Mouse (Mus musculus) heart, embryonic 14.5 days (tissue): ENCODE measurements around the gene Ppp2r3a. TPM values are rescaled to one million over a fixed set of nuclear protein-coding genes. Genes with fewer than 3 reads are reported as not detected.

Experiments used
- ATAC-seq: fragments of 200-750 bp; cut with Nextera tagmentation; 2 replicates; pipeline ENCODE4 v1.8.0; 2017; ENCODE audit warnings: low read depth, moderate TSS enrichment; ENCODE audit not compliant: insufficient number of reproducible peaks, insufficient read depth, low FRiP score
- H3K27ac ChIP-seq, 2 experiments: fragments of 200-500 bp in 1 of 2; fragments of 300-500 bp in 1 of 2; sonication (generic) in 1 of 2; replicated peaks in 1 of 2; 2 replicates each; pipeline ENCODE4 v1.5.1; 2012 to 2014; ENCODE audit warnings: low read depth in 2 of 2, low read length in 2 of 2, control low read depth in 1 of 2, mild to moderate bottlenecking in 1 of 2, mixed read lengths in 1 of 2; ENCODE audit not compliant: control insufficient read depth in 1 of 2, insufficient read depth in 1 of 2
- H3K27me3 ChIP-seq: fragments of 300-500 bp; sonication (generic); 2 replicates; pipeline ENCODE4 v1.6.1; 2014; ENCODE audit warnings: mild to moderate bottlenecking, low read length, control low read depth; ENCODE audit not compliant: control insufficient read depth, insufficient read depth
- H3K36me3 ChIP-seq: fragments of 300-500 bp; sonication (generic); 2 replicates; pipeline ENCODE4 v1.6.1; 2014; ENCODE audit warnings: mild to moderate bottlenecking, control low read depth, low read length, mixed read lengths; ENCODE audit not compliant: control insufficient read depth, insufficient read depth
- H3K4me1 ChIP-seq, 2 experiments: fragments of 200-500 bp in 1 of 2; fragments of 300-500 bp in 1 of 2; sonication (generic) in 1 of 2; 2 replicates each; pipeline ENCODE4 v1.6.1; 2012 to 2014; ENCODE audit warnings: low read length in 2 of 2, control low read depth in 1 of 2, mixed read lengths in 1 of 2; ENCODE audit not compliant: control insufficient read depth in 2 of 2, insufficient read depth in 2 of 2
- H3K4me2 ChIP-seq: fragments of 300-500 bp; sonication (generic); 2 replicates; pipeline ENCODE4 v1.6.1; 2014; ENCODE audit warnings: mild to moderate bottlenecking, low read length
- H3K4me3 ChIP-seq, 2 experiments: fragments of 200-500 bp in 1 of 2; fragments of 300-500 bp in 1 of 2; sonication (generic) in 1 of 2; 2 replicates each; pipeline ENCODE4 v1.5.1; 2012 to 2014; ENCODE audit warnings: low read length in 2 of 2, mild to moderate bottlenecking in 2 of 2, control low read depth in 1 of 2, low read depth in 1 of 2, moderate library complexity in 1 of 2; ENCODE audit not compliant: control insufficient read depth in 1 of 2, insufficient read depth in 1 of 2
- H3K9ac ChIP-seq: fragments of 300-500 bp; sonication (generic); 2 replicates; pipeline ENCODE4 v1.6.1; 2014; ENCODE audit warnings: mild to moderate bottlenecking, low read length
- H3K9me3 ChIP-seq: fragments of 300-500 bp; sonication (generic); 2 replicates; pipeline ENCODE4 v1.6.1; 2016; ENCODE audit warnings: low read length, control low read depth; ENCODE audit not compliant: control insufficient read depth
- WGBS: fragments of 180-500 bp; shearing (Covaris S2); extraction: QIAGEN DNeasy Blood & Tissue Kit; methylation state at CpG from one replicate; pipeline ENCODE4 v1.1.7; 2014; 5-methylcytosine and 5-hydroxymethylcytosine counted together
- polyA plus RNA-seq: library from polyadenylated mRNA; unstranded; fragments of >200 nt; fragmentation: Nextera tagmentation; extraction: Ambion mirVana; gene quantifications from 2 replicates; pipeline ENCODE4 v1.2.1, GENCODE M21; 2014

Ppp2r3a gene
- polyA plus RNA-seq, 1 experiment from 2014 or later = 107 TPM

DNA sequence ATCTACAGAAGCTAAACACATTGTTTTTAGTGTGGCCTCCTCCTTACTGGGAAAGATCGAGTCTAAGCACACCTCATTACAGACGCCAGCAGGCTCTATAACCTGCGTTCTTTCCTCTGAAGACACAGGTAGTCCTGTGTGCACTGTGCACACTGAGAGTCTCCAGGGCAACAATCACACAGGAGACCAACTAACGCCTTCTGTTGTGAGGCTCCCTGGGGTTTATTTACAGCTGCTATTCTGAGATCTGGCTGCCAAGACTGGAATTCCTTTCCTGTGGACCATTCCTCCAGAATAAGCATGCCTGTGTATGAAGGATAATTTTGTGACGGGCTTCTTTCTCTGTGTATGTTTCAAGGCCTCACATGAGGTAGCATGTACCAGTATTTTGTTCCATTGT, 51.0 kb downstream of the Ppp2r3a start:
- H3K27ac ChIP-seq = peak overlapping the region; percentile 82 to 83
- H3K4me2 ChIP-seq = peak overlapping the region; percentile 55
- ATAC-seq = peak; percentile 76
- peak overlapping the region; percentile 16; the same call in 1 of the 2 replicates for H3K9ac ChIP-seq
- no peaks in the 10 kb centered on the region for H3K36me3 ChIP-seq
- no peak overlapping the region for H3K4me3 ChIP-seq
- WGBS = 15% methylated on average over 5 of the region's 5 CpGs
- H3K27me3 ChIP-seq = no peaks in the 10 kb centered on the region
- peaks cover 3 to 28% of the 10 kb centered on the region in 2 experiments; a peak in 3 of 4 replicates for H3K4me1 ChIP-seq
- H3K9me3 ChIP-seq = no peaks in the 10 kb centered on the region

- peaks cover 3 to 28% of the 10 kb centered on the region in 2 experiments; a peak in 3 of 4 replicates for H3K4me1 ChIP-seq
- peak overlapping the region; percentile 93 for H3K9ac ChIP-seq
- ATAC-seq = peak; percentile 61
- H3K4me2 ChIP-seq = peak overlapping the region; percentile 46
- 16% methylated on average over 6 of the region's 6 CpGs for WGBS
- H3K4me3 ChIP-seq = peak overlapping the region; percentile 56 to 81
- H3K27ac ChIP-seq = peak overlapping the region; percentile 99 to 100
- no peaks in the 10 kb centered on the region for H3K27me3 ChIP-seq
- no peaks in the 10 kb centered on the region; the same call in 1 of the 2 replicates for H3K9me3 ChIP-seq
- peaks cover 9% of the 10 kb centered on the region for H3K36me3 ChIP-seq
Measured at GRCm38 (mm10) chr9:101198804-101199203, 52.8 kb downstream of the Ppp2r3a start.

DNA sequence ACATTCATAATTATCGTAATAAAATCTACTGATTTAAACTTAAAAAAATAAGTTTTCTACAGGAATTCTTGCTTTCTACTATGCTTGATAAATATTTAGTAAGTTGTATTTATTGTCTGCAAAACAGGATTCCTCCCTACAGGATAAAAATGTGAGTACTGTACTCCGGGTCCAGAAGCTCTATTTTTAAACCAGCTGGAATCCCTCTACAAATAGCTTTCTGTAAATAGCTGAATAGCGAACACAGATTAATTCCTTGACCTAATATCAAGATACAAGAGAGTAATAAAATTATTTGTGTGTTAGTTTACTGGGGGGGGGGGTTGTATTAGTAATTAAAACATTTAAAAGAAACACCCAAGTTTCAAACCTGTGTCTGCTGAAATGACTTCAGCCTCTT, 53.3 kb downstream of the Ppp2r3a start:
- H3K27ac ChIP-seq = peak overlapping the region; percentile 99 to 100
- H3K4me3 ChIP-seq = peak overlapping the region; percentile 56 to 81

GRCm38 (mm10) chr9:101181962-101182701, 69.5 kb downstream of the Ppp2r3a start:
- no peaks in the 10 kb centered on the region for H3K9me3 ChIP-seq
- 33% methylated on average over 5 of the region's 5 CpGs for WGBS
- H3K36me3 ChIP-seq = peaks cover 87% of the 10 kb centered on the region
- H3K27ac ChIP-seq = no peak overlapping the region; a peak in 1 of 4 replicates
- peak; percentile 61; the same call in 1 of the 2 replicates for ATAC-seq
- H3K4me1 ChIP-seq = peaks cover 0 to 11% of the 10 kb centered on the region in 2 experiments; a peak in 2 of 4 replicates
- no peak overlapping the region for H3K4me3 ChIP-seq
- no peaks in the 10 kb centered on the region for H3K27me3 ChIP-seq
- H3K4me2 ChIP-seq = no peak overlapping the region
- H3K9ac ChIP-seq = no peak overlapping the region

More for the DNA sequence above, 53.3 kb downstream of the Ppp2r3a start:
- Histone ChIP-seq H3K9ac (peak overlapping the region; percentile 93), H3K36me3 (peaks cover 13% of the 10 kb centered on the region), H3K27me3 (no peaks in the 10 kb centered on the region), H3K9me3 (no peaks in the 10 kb centered on the region; the same call in 1 of the 2 replicates), H3K4me1 (peaks cover 3 to 23% of the 10 kb centered on the region in 2 experiments; a peak in 3 of 4 replicates), H3K4me2 (peak overlapping the region; percentile 46)
- no peak for ATAC-seq
- WGBS = 19% methylated on average over 3 of the region's 3 CpGs

DNA sequence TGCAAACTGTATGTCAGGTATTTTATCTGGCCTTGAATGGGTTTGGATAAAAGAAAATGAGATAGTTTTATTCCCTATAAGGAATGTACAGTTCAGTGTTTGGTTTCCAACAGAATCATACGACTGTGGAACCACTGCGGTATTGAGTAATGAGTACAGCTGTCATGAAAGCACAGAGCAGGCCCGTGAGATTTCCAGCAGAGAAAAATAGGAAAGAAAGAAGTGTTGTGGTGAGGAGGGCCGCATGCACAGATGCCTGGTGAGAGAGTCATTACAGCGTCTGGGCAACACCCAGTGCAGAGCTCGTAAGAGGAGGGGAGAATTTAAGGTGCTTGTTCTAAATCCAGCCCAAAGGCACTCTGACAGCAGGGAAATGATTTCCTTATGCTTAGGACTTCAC, 70.3 kb downstream of the Ppp2r3a start:
- Histone ChIP-seq H3K4me1 (peaks cover 0 to 11% of the 10 kb centered on the region in 2 experiments; a peak in 2 of 4 replicates), H3K36me3 (peaks cover 95% of the 10 kb centered on the region), H3K9ac (no peak overlapping the region), H3K27me3 (no peaks in the 10 kb centered on the region), H3K9me3 (no peaks in the 10 kb centered on the region), H3K4me3 (no peak overlapping the region), H3K27ac (no peak overlapping the region), H3K4me2 (no peak overlapping the region)
- no peak for ATAC-seq
- WGBS = 79% methylated on average over 6 of the region's 6 CpGs

DNA sequence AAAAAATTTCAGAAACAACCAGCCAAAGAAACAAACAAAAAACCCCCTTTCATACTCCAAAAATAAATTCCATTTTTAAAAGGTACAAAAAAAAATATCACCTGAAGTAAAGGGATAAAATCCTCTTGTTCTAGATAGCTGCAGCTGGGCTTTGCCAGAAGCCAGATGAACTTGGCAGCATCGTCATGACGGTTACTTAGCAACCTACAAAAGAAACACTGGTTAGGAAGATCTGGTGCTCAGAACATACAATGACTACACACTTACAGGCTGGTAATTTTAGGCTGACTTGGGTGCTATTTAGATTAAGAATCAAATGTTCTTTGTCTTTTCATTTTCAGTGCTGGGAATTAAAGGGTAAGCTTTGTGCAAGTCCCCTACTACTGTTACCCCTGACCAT, 71.4 kb downstream of the Ppp2r3a start:
- Histone ChIP-seq H3K4me2 (no peak overlapping the region), H3K27me3 (no peaks in the 10 kb centered on the region), H3K36me3 (peaks cover 93% of the 10 kb centered on the region), H3K27ac (no peak overlapping the region), H3K9ac (no peak overlapping the region), H3K9me3 (no peaks in the 10 kb centered on the region), H3K4me1 (peaks cover 0 to 11% of the 10 kb centered on the region in 2 experiments; a peak in 2 of 4 replicates), H3K4me3 (no peak overlapping the region)
- ATAC-seq = no peak
- 34% methylated on average over 2 of the region's 2 CpGs for WGBS

- no peak for ATAC-seq
- WGBS = 88% methylated on average over 1 of the region's 1 CpGs
- H3K36me3 ChIP-seq = peaks cover 18% of the 10 kb centered on the region; the same call in 1 of the 2 replicates
Measured at GRCm38 (mm10) chr9:101160627-101161026, 91.0 kb downstream of the Ppp2r3a start.

More at GRCm38 (mm10) chr9:101160627-101161026, 91.0 kb downstream of the Ppp2r3a start:
- Histone ChIP-seq H3K9me3 (no peaks in the 10 kb centered on the region), H3K4me1 (no peaks in the 10 kb centered on the region), H3K27me3 (no peaks in the 10 kb centered on the region), H3K4me3 (no peak overlapping the region), H3K27ac (no peak overlapping the region), H3K9ac (no peak overlapping the region), H3K4me2 (no peak overlapping the region)
